Mouse (Mus musculus) urinary bladder, postnatal 10 days (tissue): ENCODE data around the gene Atg2a.
"Not testable (repeated sequence)": the region's sequence is repeated elsewhere in the genome, so short reads cannot be mapped to it uniquely, and the experiment has no call there.

Experiments
- DNase-seq: peaks from one replicate; pipeline ENCODE4 v3.0.0; 2022; ENCODE audit warnings: low spot score

The Atg2a gene

DNA sequence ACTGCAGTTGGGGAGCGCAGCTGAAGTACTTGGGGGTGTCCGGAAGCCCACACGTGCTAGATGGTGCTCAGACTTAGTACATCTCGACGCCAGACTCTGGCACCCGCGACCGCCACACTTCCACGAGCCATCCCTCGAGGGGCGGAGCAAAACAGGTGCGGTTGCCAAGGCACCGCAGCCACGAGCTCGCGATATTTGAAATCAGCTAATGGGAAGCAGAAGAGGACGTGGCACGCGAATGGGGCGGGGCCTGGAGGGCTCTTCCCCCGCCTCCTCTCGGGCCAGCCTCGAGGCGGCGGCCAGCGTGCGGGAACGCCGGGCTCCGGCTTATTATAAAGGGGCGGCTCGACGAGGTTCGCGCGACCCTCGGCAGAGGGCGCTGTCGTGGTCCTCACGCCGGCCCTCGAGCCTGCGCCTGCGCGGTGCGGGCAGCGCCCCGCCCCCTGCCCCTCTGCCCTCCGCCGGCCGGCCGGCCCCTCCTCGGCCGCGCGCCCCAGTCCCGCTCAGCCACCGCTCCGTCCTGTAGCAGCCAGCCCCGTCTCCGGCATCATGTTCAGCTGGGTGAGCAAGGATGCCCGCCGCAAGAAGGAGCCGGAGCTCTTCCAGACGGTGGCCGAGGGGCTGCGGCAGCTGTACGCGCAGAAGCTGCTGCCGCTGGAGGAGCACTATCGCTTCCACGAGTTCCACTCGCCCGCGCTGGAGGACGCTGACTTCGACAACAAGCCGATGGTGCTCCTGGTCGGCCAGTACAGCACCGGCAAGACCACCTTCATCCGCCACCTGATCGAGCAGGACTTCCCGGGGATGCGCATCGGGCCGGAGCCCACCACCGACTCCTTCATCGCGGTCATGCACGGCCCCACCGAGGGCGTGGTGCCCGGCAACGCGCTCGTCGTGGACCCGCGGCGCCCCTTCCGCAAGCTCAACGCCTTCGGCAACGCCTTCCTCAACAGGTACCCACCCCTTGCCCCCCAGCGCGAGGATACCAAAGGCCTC lies 35.3 kb downstream of the Atg2a start, which contains the start of gene Ehd1:
TSS of gene Ehd1 (plus strand) at position 300 of the 996 bp plus-strand sequence.
- DNase-seq, result peak; percentile 84

DNA sequence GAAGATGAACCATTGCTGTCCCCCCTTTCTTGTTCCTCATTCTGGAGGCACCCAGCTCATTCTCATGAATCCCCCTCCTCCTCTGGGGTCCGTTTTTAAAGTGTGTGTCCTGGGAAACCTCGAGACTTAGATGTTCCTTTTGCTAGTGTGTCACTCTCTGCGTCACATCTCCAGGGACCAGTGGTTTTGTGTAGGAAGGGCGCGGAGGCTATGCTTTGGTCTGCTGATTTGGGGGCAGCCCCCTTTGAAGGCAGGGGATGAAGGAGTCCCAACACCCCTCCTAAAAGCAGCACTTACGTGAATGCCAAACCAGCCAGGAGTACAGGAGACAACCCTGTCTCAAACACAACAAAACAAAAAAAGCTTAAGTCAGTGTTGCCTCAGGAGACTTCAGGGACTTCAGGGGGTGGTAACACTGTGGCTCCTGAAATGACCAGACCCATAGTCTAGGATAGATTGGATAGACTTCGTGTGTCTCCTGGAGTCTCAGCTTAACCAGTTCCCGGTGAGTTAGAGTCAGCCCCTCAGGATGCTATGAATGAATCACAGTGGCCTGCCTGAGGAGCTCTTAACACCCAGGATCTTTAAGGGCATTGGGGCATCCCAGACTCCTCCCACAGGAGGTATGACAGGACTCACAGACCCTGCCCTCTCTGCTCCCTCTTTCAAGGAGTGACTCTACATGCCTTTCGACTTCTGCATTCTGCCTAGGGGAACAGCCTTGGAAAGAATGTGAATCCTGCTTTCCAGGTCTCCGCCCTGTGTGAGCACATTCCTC lies 36.4 kb downstream of the Atg2a start:
- DNase-seq, result peak; percentile 28

DNA sequence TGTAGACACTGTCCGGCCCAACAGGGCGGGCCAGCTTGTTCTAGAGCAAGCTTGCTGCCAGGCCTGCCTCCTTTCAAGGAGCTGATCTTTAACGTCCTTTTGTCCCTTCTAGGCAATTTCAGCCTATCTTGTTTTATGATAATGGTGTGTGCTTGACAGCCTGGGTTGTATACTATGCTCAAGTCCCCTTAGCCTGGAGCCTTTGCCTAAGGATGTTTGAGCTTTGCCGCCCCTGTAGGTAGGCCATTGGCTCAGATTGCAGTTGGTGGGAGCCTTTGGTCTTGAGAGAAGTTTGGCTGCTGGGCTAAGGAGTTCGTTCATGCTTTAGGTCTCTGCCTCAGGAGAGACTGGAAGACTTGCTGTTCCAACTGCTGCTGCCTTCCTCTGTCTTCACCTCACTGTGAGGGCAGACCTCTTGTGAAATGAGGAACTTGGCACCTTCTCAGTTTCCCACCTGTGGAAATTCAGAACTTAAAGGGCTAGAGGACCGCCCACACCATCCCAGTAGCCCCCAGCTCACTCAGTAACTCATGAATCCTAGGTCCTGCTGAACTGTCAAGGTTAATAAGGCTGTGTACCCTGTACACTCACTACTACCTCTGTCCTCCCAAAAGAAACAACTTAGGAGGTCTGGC lies 37.1 kb downstream of the Atg2a start:
- DNase-seq, result no peak

DNA sequence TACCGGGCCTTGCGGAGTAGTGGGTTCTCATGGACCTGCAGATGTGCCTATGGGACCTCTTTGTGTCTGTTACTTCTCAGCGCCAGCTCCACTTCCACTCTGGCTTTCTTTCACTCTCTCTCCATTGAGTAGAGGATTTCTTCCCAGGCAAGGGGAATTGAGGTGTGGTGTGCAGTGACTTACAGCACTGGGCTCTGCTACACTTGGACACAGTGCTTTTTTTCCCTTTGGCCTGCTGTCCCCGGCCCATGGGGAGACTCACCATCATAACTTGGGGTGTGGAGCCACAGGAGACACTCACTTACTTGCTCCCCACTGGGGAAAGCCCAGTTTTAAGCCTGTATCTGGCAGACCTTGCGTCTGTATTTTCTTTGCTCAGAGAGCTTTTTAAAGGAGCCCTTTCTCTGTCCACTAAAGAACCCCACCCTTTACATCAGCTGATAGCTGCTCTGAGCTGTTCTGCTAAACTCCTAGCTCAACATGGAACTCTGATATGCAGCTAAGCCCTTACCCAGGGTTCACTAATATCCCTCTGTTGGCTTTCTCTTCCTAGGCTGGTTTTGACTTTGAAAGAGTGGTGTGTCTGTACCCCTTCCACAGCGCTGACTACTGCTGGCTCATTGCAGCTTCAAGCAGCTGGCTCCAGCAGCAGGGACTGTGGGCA lies 38.1 kb downstream of the Atg2a start:
- no peak for DNase-seq

- DNase-seq, result no peak
These were observed 39.1 kb downstream of the Atg2a start for GRCm38 (mm10) chr19:6280554-6280953.

GRCm38 (mm10) chr19:6281122-6282020 lies 39.9 kb downstream of the Atg2a start:
- no peak for DNase-seq

DNA sequence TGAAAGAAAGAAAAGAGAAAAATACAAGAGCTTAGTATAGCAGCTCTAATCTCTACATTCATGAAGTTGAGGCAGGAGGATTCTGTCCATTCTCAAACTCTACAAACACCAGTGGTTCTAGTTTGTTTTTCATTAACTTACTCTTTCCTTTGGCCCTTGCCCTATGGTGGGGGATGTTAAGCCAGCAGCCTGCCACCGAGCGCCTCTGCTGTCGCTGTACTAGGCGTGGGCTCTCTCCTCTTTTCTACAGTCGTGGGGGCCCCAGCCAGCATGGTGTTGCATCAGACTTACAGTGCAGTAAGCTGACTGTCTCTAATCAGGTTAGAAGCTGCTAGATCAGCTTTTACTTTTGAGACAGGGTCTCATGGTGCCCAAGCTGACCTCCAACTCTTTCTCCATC lies 41.5 kb downstream of the Atg2a start:
- no peak for DNase-seq

DNA sequence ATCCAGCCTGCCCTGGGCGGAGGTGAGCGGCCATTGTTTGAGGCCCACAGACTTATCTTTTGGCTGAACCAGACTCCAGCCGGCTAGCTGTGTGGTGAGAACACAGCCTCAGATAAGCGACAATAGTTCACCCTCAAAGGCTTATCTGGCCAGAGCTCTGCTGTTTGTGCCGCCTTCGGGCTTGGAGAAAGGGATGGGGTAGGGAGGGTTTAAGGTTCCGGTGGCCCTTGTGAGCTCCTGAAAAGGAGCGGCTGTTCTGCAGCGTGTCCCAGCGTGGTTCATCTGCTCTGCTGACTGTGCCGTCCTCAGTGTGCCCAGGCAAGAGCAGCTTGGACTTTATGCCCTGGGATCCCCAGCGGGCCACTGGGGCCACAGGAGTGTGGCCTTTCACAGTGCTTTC lies 43.0 kb downstream of the Atg2a start:
- DNase-seq, result no peak

DNA sequence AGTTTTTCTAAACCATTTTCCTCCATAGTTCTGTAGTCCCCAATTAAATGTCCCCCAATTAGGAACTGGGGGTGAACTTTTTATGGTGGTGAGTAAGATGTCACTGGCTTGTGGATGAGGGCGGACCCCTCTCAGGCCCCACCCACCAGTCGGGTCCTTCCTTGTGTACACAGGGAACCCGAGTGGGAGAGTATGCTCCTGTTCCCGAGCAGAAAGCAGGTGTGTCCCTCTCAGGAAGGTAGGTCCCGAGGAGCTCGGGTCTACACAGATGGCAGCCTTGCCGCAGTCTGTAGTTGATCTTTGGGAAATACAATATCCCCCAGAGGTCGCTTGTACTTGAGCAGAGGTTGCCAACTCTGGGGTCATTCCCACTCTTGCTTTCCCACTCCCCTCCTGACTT lies 43.8 kb downstream of the Atg2a start:
- no peak for DNase-seq

DNA sequence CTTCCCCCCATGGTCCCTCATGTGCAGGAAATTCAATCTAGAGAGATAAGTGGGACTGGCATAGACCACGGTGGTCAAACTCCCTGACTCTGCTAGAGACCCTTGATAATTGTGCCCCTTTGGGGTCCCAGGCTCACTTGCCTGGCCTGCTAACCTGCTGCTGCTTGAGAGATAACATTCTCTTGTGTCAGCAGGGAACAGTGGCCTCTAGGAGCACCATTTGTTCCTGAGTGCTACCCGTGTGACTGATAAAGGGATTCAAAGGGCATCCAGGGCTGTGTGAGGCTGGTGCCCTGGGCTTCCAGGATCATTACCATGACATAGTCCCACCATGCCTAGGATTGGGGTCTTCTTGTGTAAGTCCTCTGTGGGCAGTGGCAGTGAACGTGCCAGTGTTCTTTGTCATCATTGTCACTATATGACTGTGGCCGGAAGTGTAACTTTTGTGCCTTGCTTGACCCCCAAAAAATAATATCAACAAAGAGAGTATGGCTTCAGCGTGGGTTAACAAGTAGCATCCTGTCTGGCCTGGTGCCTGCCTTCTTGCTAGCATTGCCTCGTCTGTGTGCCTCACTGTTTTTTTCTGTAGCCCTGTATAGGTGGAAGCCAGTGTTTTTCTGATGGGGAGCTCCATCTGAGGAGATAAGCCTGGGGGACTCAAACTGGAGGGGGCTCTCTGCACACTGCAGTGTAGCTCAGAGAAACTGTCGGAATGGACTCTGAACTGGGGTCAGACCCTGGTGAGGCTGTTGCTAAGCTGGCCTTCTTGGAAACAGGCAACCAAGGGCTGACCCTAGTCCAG lies 44.4 kb downstream of the Atg2a start:
- DNase-seq, result no peak

- DNase-seq, result no peak
These were observed 45.2 kb downstream of the Atg2a start for GRCm38 (mm10) chr19:6286434-6287401.

- DNase-seq, result no peak
These were observed 46.9 kb downstream of the Atg2a start for GRCm38 (mm10) chr19:6288236-6288894.

DNA sequence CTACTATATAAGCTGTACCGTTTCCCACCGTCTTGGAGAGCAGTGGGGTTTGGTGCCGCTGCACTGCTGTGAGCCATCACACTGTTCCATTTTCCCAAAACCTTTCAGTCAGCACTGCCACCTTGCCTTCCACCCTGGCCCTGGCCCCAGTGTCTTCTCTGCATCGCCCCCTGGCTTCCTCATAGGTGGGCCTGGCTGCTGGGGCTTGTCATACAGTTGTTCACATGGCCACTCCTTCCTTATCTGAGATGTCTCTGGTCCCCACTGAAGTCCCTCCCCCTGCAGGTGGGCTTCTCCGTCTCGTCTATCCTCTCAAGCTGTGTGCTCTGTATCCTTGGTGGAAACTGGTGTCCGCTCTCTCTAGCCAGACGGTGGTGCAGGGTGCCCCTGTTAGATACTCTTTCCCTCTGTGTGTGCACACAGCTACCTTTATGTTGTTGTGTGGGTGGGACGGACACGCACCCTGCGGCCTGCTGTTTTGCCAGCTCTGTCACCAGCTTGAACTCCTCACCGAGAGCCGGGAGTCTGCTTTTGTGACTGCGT lies 48.3 kb downstream of the Atg2a start:
- DNase-seq, result no peak

DNA sequence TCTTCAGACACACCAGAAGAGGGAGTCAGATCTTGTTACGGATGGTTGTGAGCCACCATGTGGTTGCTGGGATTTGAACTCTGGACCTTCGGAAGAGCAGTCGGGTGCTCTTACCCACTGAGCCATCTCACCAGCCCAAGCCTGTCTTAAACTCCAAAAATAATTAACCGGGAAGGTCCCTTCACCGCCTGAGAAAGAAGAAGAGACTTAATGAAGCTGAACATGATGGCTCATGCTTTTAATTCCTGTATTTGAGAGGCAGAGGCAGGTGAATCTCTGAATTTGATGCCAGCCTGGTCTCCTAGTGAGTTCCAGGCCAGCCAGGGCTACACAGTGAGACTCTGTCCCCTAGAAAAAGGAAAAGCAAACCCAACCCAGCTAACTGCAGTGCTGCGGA lies 49.2 kb downstream of the Atg2a start:
- DNase-seq, result not testable (repeated sequence)

DNA sequence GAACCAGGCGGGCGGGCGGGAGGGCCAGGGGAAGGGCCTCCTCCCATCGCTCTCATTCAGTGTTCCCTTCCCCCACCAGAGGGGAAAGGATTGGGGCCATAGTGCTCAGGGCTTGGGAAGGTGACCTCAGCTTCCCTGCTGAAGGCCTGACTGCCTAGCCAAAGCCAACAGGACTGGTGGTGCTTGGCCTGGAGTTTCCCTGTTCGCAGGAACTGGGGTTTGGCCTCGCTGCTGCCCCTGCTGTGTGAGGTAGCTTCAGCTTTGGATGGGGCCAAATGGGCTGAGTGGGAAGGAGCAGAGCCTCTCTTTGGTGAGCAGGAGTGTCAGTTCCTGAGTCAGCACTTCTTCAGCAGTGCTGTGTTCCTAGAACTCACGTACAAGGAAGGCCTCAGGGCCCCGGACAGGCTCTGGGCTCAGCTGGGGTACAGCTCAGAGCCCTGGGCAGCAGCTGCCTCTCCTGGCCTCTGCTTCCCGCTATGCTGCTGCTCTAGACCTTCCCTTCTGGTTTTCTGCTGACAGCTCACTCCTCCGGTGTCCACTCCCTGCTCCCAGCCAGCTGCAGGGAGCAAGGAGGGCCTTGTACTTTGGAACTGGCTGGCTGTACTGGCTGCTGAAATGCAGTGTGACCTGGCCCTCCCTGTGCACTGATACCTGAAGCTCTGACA lies 49.8 kb downstream of the Atg2a start:
- no peak for DNase-seq

GRCm38 (mm10) chr19:6292262-6292661 lies 50.8 kb downstream of the Atg2a start:
- no peak for DNase-seq

GRCm38 (mm10) chr19:6294301-6294700 lies 52.8 kb downstream of the Atg2a start:
- DNase-seq, result no peak
